Mouse (Mus musculus) monocyte, adult 5-6 weeks (primary cell): ENCODE data around the gene Cuedc2. TPM values are rescaled to one million over a fixed set of nuclear protein-coding genes. Genes with fewer than 3 reads are reported as not detected.

ENCODE experiments used
- ATAC-seq: fragments of 153-309, 156-312 bp; replicated peaks from 2 replicates; pipeline ENCODE4 v1.8.0; 2017; ENCODE audit warnings: mild to moderate bottlenecking; ENCODE audit not compliant: low TSS enrichment, insufficient number of reproducible peaks, severe bottlenecking, poor library complexity, low FRiP score
- total RNA-seq: library from RNA; stranded (forward); fragments of 200-1000, 200-491, 200-594 nt; gene quantifications from 3 replicates; pipeline ENCODE4 v1.2.3, GENCODE M21; 2017

The Cuedc2 gene
- total RNA-seq, 1 experiment from 2014 or later: 58.3 TPM

DNA sequence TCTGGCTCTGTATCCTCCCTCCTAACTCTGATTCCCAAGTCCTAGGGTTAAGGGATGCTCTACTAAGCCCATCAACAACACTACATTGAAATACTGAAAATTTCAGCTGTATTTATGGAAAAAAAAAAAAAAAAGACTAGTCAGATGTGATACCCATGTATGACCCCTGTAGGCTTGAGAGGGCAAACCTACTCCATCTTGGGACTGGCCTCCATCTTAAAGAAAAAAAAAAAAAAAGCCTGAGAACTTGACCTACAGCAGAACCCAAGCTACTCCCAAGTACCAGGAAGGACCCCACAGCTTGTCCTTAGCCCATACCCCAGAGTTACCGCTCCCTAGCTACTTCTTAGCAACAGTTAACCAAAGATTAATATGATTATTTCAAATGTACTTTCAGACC is 8.6 kb upstream of the Cuedc2 start:
- ATAC-seq: no peak

DNA sequence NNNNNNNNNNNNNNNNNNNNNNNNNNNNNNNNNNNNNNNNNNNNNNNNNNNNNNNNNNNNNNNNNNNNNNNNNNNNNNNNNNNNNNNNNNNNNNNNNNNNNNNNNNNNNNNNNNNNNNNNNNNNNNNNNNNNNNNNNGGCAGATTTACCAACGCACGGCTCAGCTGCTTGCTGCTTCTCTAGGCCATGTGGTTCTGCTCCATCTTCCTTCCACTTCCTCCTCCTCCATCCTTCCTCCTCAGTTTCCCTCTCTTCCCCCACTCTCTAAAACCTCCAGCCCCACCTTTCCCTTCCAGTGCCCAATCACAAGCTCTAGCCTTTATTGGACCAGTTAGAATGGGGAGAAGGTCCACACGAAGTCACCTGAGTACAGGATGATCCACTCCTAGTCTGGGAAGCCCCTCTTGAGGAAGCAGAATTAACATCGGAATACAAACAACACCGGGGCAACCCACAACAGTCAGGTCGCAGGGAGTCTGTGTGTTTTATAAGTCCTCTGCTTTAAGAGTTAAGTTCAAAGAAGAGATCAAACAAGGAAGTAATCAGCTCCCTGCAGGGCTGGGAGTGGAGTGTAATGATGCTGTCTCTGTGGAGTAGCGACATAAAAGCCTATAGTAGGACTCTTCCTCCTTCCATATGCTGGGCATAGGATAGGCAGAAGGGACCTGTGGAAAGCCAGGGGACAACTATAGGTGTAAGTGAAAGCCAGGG is 6.4 kb upstream of the Cuedc2 start:
- ATAC-seq: no peak

DNA sequence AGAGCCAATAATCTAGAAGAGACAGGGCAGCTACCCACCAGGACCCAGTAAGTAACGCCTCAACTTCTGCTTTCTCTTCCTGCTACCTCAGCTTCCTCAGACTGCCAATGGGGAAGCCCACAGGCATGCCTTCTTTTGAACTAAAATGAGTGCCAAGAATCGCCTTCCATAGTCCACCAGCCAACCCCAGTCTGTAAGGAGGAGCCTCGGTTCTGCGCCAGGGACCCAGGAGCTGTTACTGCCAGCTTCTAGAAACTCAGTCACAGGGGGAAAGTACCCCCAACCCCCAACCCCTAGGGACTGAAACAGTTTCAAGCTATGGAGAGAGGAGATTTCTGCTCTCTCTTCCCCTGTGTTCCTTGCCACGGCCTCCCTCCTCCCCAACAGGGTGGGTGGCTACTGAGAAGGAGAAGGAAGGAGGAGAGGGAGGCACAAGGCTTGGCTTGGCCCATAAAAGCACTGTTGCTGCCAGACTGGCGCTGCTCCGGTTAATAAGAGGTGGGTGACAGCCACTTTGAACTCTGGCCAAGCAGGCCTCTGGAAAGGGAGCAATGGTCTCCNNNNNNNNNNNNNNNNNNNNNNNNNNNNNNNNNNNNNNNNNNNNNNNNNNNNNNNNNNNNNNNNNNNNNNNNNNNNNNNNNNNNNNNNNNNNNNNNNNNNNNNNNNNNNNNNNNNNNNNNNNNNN is 927 bp upstream of the Cuedc2 start:
- ATAC-seq: peak; percentile 67

GRCm38 (mm10) chr19:46338942-46339286 is 412 bp upstream of the Cuedc2 start:
- peak; percentile 1; the same call in 1 of the 2 replicates for ATAC-seq

DNA sequence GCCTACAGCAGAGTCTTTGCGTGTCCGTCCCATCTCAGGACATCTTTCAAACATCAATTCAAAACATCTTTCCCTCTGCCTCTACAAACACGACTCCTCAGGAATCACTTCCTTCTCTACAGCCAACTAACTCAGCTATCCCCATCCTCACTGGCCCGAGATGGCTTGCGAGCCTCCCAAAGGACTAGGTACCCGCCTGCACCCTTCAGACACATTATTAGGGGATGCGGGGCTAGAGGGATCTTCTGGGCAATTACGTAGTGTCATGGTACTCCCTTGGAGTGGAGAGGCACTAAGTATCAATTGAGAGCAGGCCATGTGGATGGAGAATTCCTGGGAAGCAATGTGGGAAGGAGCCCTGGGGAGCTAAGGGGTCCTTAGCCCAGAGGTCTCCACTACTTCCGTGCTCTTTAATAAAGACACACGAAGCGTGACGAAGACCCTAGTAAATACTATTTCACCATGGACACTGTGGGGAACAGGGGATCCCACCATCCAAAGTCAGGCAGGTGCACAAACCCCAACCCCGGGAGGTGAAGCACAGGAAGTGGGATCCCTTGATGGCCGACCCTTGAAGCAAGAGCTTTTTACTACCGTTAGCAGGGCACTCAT is 677 bp downstream of the Cuedc2 start:
- no peak for ATAC-seq

DNA sequence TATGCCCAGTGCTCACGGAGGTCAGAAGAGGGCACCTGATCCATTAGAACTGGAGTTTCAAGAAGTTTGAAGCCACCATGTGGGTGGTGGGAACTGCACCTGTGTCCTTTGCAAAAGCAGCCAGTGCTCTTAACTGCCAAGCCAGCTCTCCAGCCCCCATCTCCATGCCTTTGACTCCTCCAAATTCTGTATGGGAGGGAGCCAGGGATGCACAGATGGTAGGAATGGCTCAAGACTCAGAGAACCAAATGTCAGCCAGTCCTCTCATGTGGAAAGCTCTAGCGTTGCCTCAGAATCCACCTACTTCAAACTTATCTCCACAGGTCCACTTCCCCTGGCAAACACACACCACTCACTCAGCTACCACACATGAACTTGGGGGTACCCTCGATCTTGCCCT is 4.6 kb downstream of the Cuedc2 start:
- no peak for ATAC-seq

GRCm38 (mm10) chr19:46332721-46333339 is 5.7 kb downstream of the Cuedc2 start:
- ATAC-seq: no peak

DNA sequence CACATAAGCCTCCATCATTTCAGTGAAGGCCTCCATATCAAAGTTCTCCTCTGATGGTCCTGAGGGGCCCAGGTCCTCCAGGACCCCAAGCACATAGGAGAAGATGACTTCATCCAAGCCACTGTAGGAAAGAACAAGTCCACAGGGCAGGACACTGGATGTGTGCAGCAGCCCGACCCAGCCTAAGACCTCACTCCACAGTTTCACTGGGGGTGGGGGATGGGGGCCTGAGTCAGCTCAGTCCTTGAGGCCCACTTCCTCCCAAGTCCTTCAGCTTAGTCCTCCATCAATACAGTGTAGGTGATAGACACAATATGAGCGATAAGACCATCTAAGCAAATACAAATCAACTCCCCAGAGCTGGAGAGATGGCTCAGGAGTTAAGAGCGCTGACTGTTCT is 6.6 kb downstream of the Cuedc2 start:
- no peak for ATAC-seq

DNA sequence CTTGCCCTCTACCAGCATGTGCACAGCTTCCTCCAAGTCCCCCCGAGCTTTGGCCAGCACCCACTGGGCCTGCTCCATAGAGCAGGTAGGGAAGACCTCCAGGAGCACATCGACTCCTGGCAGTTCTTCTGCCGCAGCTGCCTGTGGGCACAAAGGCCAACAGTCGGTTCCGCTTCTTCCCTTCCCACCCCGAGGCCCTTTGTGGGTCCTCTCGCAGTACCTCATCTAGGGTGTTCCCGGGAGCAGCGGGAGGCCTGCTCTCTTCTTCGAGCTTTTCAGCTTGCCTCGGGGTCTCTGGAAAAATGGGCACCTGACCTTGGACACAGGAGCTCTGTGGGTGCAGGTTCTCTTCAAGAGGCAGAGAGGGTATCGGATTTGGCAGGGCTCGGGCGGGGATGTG is 7.2 kb downstream of the Cuedc2 start:
- no peak for ATAC-seq

- no peak for ATAC-seq
Measured at GRCm38 (mm10) chr19:46330696-46331095, 7.8 kb downstream of the Cuedc2 start.

GRCm38 (mm10) chr19:46329951-46330350 is 8.6 kb downstream of the Cuedc2 start:
- peak; percentile 70 for ATAC-seq

DNA sequence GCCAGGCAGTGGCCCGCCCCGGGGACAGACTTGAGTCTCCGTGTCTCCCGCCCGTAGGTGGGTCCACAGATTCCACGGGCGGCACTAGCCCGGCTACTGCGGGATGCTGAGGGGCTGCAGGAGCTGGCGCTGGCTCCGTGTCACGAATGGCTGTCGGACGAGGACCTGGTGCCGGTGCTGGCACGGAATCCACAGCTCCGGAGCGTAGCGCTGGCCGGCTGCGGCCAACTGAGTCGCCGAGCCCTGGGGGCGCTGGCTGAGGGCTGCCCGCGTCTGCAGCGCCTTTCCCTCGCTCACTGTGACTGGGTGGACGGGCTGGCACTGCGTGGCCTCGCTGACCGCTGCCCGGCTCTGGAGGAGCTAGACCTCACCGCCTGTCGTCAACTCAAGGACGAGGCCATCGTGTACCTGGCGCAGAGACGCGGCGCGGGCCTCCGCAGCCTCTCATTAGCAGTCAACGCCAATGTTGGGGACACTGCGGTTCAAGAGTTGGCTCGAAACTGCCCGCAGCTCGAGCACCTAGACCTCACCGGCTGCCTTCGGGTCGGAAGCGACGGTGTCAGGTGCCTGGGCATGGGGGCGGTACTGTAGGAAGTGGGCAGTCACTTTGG is 9.4 kb downstream of the Cuedc2 start:
- no peak for ATAC-seq

GRCm38 (mm10) chr19:46328081-46329030 is 10.1 kb downstream of the Cuedc2 start, which contains the start of gene Fbxl15:
Gene Fbxl15 (plus strand): TSS chr19:46328184.
- peak; percentile 68 for ATAC-seq

GRCm38 (mm10) chr19:46327531-46328064 is 10.9 kb downstream of the Cuedc2 start:
- no peak for ATAC-seq

GRCm38 (mm10) chr19:46326756-46327305 is 11.7 kb downstream of the Cuedc2 start, which contains the start of gene Psd:
Gene Psd (minus strand): TSS chr19:46327156.
- ATAC-seq: no peak

DNA sequence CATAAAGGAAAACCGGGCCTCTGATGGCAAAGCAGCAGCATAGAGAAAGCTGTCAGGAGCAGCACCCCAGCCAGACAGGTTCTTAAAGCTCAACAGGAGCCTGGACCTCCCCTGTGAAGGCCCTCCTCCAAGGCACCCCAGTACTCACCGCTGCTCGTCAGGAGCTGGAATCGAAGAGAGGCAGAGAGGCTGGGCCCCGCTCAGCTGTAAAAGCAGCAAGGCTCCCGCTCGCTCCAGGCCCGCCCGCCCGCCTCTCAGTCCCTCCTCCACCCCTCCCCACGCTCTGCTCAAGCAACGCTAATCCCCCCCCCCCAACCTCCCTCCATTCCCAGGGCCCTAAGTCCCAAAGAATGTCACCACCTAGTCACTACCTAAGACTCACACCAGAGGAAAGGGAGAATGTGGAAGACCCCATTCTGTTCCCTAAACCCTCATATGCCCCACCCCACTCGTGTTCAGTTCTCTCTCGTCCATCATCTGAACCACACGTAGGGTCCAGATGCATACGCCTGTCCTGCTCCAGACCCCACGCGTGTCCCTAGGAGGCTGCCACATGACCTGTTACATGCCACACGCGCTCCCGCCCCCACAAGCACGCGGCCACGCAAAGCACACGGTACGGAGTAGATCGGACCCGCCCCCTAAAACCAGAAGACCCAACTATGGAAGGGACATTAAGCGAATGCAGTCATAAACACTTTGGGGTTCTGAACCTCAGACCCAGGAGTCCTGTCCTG is 12.3 kb downstream of the Cuedc2 start:
- ATAC-seq: no peak

GRCm38 (mm10) chr19:46324918-46325317 is 13.6 kb downstream of the Cuedc2 start:
- no peak for ATAC-seq
